Mouse (Mus musculus): Measurements from ENCODE around the gene Slc23a4. TPM values are rescaled to one million over a fixed set of nuclear protein-coding genes. Genes with fewer than 3 reads are reported as not detected.
A peak's percentile ranks its signal among the peaks of the same experiment; 100 is the strongest.

The Slc23a4 gene
- polyA plus RNA-seq, 1 experiment from 2014 or later, result 0.41 TPM

GRCm38 (mm10) chr6:34906125-34906524 is 82.1 kb downstream of the Slc23a4 start:
- no peak overlapping the region for H3K27ac ChIP-seq
- no peak for DNase-seq (ENCODE audit: low spot score)
- H3K4me3 ChIP-seq, result no peak overlapping the region
- peaks cover 62% of the 10 kb centered on the region for H3K4me1 ChIP-seq
- peaks cover 57% of the 10 kb centered on the region for H3K36me3 ChIP-seq
- no peaks in the 10 kb centered on the region for H3K27me3 ChIP-seq (ENCODE audit: insufficient read depth, poor library complexity, severe bottlenecking)
- WGBS, result 76% methylated on average over 2 of the region's 2 CpGs
- no peaks in the 10 kb centered on the region for H3K9me3 ChIP-seq

- Histone ChIP-seq H3K27me3 (ENCODE audit: insufficient read depth, poor library complexity, severe bottlenecking) (no peaks in the 10 kb centered on the region), H3K4me3 (0 out of 2 replicates have a peak overlapping the region, but pooled peaks have one; percentile 1), H3K9me3 (no peaks in the 10 kb centered on the region), H3K36me3 (peaks cover 71% of the 10 kb centered on the region), H3K27ac (peak overlapping the region; percentile 78), H3K4me1 (peaks cover 70% of the 10 kb centered on the region)
- 51% methylated on average over 6 of the region's 6 CpGs for WGBS
- no peak for DNase-seq (ENCODE audit: low spot score)
These were observed 83.8 kb downstream of the Slc23a4 start for GRCm38 (mm10) chr6:34904361-34904760.

GRCm38 (mm10) chr6:34903851-34904250 is 84.4 kb downstream of the Slc23a4 start:
- no peaks in the 10 kb centered on the region for H3K27me3 ChIP-seq (ENCODE audit: insufficient read depth, poor library complexity, severe bottlenecking)
- 47% methylated on average over 10 of the region's 10 CpGs for WGBS
- H3K36me3 ChIP-seq, result peaks cover 71% of the 10 kb centered on the region
- H3K4me3 ChIP-seq, result no peak overlapping the region
- H3K27ac ChIP-seq, result peak overlapping the region; percentile 78
- peaks cover 72% of the 10 kb centered on the region for H3K4me1 ChIP-seq
- H3K9me3 ChIP-seq, result no peaks in the 10 kb centered on the region
- no peak for DNase-seq (ENCODE audit: low spot score)

GRCm38 (mm10) chr6:34903441-34903840 is 84.8 kb downstream of the Slc23a4 start:
- Histone ChIP-seq H3K36me3 (peaks cover 69% of the 10 kb centered on the region), H3K27ac (peak overlapping the region; percentile 78)

GRCm38 (mm10) chr6:34902578-34902977 is 85.6 kb downstream of the Slc23a4 start:
- Histone ChIP-seq H3K27me3 (ENCODE audit: insufficient read depth, poor library complexity, severe bottlenecking) (no peaks in the 10 kb centered on the region), H3K4me3 (peak overlapping the region; percentile 15; the same call in 1 of the 2 replicates), H3K36me3 (peaks cover 71% of the 10 kb centered on the region), H3K4me1 (peaks cover 66% of the 10 kb centered on the region), H3K9me3 (no peaks in the 10 kb centered on the region), H3K27ac (peak overlapping the region; percentile 74)
- no peak for DNase-seq (ENCODE audit: low spot score)
- 87% methylated on average over 7 of the region's 7 CpGs for WGBS

More at GRCm38 (mm10) chr6:34903441-34903840, 84.8 kb downstream of the Slc23a4 start:
- no peaks in the 10 kb centered on the region for H3K9me3 ChIP-seq
- H3K27me3 ChIP-seq (ENCODE audit: insufficient read depth, poor library complexity, severe bottlenecking), result no peaks in the 10 kb centered on the region
- H3K4me1 ChIP-seq, result peaks cover 72% of the 10 kb centered on the region
- DNase-seq (ENCODE audit: low spot score), result no peak
- no peak overlapping the region for H3K4me3 ChIP-seq
- WGBS, result 74% methylated on average over 5 of the region's 5 CpGs

GRCm38 (mm10) chr6:34901911-34902444 is 86.2 kb downstream of the Slc23a4 start:
- peak overlapping the region; percentile 74 for H3K27ac ChIP-seq
- H3K36me3 ChIP-seq, result peaks cover 72% of the 10 kb centered on the region
- H3K4me3 ChIP-seq, result 0 out of 2 replicates have a peak overlapping the region, but pooled peaks have one; percentile 15
- H3K27me3 ChIP-seq (ENCODE audit: insufficient read depth, poor library complexity, severe bottlenecking), result no peaks in the 10 kb centered on the region
- H3K9me3 ChIP-seq, result no peaks in the 10 kb centered on the region
- no peak for DNase-seq (ENCODE audit: low spot score)
- WGBS, result 40% methylated on average over 9 of the region's 9 CpGs
- peaks cover 62% of the 10 kb centered on the region for H3K4me1 ChIP-seq

GRCm38 (mm10) chr6:34900990-34901389 is 87.2 kb downstream of the Slc23a4 start:
- DNase-seq (ENCODE audit: low spot score), result no peak
- Histone ChIP-seq H3K4me3 (no peak overlapping the region), H3K36me3 (peaks cover 67% of the 10 kb centered on the region), H3K27me3 (ENCODE audit: insufficient read depth, poor library complexity, severe bottlenecking) (no peaks in the 10 kb centered on the region), H3K27ac (no peak overlapping the region; the same call in 1 of the 2 replicates), H3K4me1 (peaks cover 64% of the 10 kb centered on the region), H3K9me3 (no peaks in the 10 kb centered on the region)
- 55% methylated on average over 2 of the region's 2 CpGs for WGBS

GRCm38 (mm10) chr6:34899127-34899526 is 89.1 kb downstream of the Slc23a4 start:
- Histone ChIP-seq H3K4me1 (peaks cover 57% of the 10 kb centered on the region), H3K36me3 (peaks cover 70% of the 10 kb centered on the region), H3K9me3 (no peaks in the 10 kb centered on the region), H3K27ac (no peak overlapping the region), H3K27me3 (ENCODE audit: insufficient read depth, poor library complexity, severe bottlenecking) (no peaks in the 10 kb centered on the region), H3K4me3 (no peak overlapping the region)
- WGBS, result 48% methylated on average over 2 of the region's 2 CpGs
- DNase-seq (ENCODE audit: low spot score), result no peak

- WGBS, result 57% methylated on average over 16 of the region's 16 CpGs
- no peak for DNase-seq (ENCODE audit: low spot score)
- no peaks in the 10 kb centered on the region for H3K27me3 ChIP-seq (ENCODE audit: insufficient read depth, poor library complexity, severe bottlenecking)
- peaks cover 85% of the 10 kb centered on the region for H3K36me3 ChIP-seq
- no peaks in the 10 kb centered on the region for H3K9me3 ChIP-seq
- peaks cover 29% of the 10 kb centered on the region for H3K4me1 ChIP-seq
- H3K4me3 ChIP-seq, result no peak overlapping the region
- peak overlapping the region; percentile 67; the same call in 1 of the 2 replicates for H3K27ac ChIP-seq
These were observed 91.9 kb downstream of the Slc23a4 start for GRCm38 (mm10) chr6:34896168-34896780.

- Histone ChIP-seq H3K27ac (no peak overlapping the region), H3K4me3 (no peak overlapping the region), H3K36me3 (peaks cover 85% of the 10 kb centered on the region), H3K9me3 (no peaks in the 10 kb centered on the region), H3K27me3 (ENCODE audit: insufficient read depth, poor library complexity, severe bottlenecking) (no peaks in the 10 kb centered on the region), H3K4me1 (peaks cover 26% of the 10 kb centered on the region)
- 84% methylated on average over 7 of the region's 7 CpGs for WGBS
- no peak for DNase-seq (ENCODE audit: low spot score)
These were observed 92.6 kb downstream of the Slc23a4 start for GRCm38 (mm10) chr6:34895569-34895968.

Other genes starting within 250 kb of the Slc23a4 start
- 4.0 and 6.0 TPM in 2 replicates for gene Agbl3, start 208.0 kb downstream of the Slc23a4 start, polyA plus RNA-seq (2016; fragmentation: Nextera tagmentation; extraction: Ambion mirVana)
- gene Tmem140, start 125.3 kb downstream of the Slc23a4 start, polyA plus RNA-seq (2016; fragmentation: Nextera tagmentation; extraction: Ambion mirVana), result 1.4 and 1.8 TPM in 2 replicates
- gene Cyren, start 110.3 kb downstream of the Slc23a4 start, polyA plus RNA-seq (2016; fragmentation: Nextera tagmentation; extraction: Ambion mirVana), result 13.7 and 16.5 TPM in 2 replicates
- 12.6 and 13.0 TPM in 2 replicates for gene Wdr91, start 77.5 kb downstream of the Slc23a4 start, polyA plus RNA-seq (2016; fragmentation: Nextera tagmentation; extraction: Ambion mirVana)
- gene Stra8, start 68.2 kb downstream of the Slc23a4 start, polyA plus RNA-seq (2016; fragmentation: Nextera tagmentation; extraction: Ambion mirVana), result not detected in 2 replicates
- 18.3 and 21.8 TPM in 2 replicates for gene Cnot4, start 145.3 kb upstream of the Slc23a4 start, polyA plus RNA-seq (2016; fragmentation: Nextera tagmentation; extraction: Ambion mirVana)
- gene Nup205, start 189.0 kb upstream of the Slc23a4 start, polyA plus RNA-seq (2016; fragmentation: Nextera tagmentation; extraction: Ambion mirVana), result 41.8 and 44.8 TPM in 2 replicates

Data from heart, embryonic 10.5 days (tissue).